Mouse (Mus musculus) limb, embryonic 13.5 days (tissue): Measurements from ENCODE around the gene Otol1. TPM values are rescaled to one million over a fixed set of nuclear protein-coding genes. Genes with fewer than 3 reads are reported as not detected.

Experiments
- ATAC-seq: fragments of 200-750 bp; cut with Nextera tagmentation; 2 replicates; pipeline ENCODE4 v1.8.0; 2017; ENCODE audit warnings: low read depth, moderate number of reproducible peaks, moderate TSS enrichment; ENCODE audit not compliant: low FRiP score
- H3K27ac ChIP-seq: fragments of 300-500 bp; sonication (generic); 2 replicates; pipeline ENCODE4 v1.5.1; 2015; ENCODE audit warnings: inconsistent platforms, mild to moderate bottlenecking, moderate library complexity
- H3K27me3 ChIP-seq: fragments of 300-500 bp; sonication (generic); 2 replicates; pipeline ENCODE4 v1.6.1; 2015; ENCODE audit warnings: mild to moderate bottlenecking, inconsistent platforms
- H3K36me3 ChIP-seq: fragments of 300-500 bp; sonication (generic); 2 replicates; pipeline ENCODE4 v1.6.1; 2015; ENCODE audit warnings: inconsistent platforms, mild to moderate bottlenecking, moderate library complexity
- H3K4me1 ChIP-seq: fragments of 300-500 bp; sonication (generic); 2 replicates; pipeline ENCODE4 v1.6.1; 2015; ENCODE audit warnings: inconsistent platforms
- H3K4me2 ChIP-seq: fragments of 300-500 bp; sonication (generic); replicated peaks from 2 replicates; pipeline ENCODE4 v1.6.1; 2015; ENCODE audit warnings: inconsistent platforms, mild to moderate bottlenecking, moderate library complexity
- H3K4me3 ChIP-seq: fragments of 300-500 bp; sonication (generic); 2 replicates; pipeline ENCODE4 v1.5.1; 2015; ENCODE audit warnings: moderate library complexity, mild to moderate bottlenecking, inconsistent platforms
- H3K9ac ChIP-seq: fragments of 300-500 bp; sonication (generic); 2 replicates; pipeline ENCODE4 v1.6.1; 2015; ENCODE audit warnings: mild to moderate bottlenecking, inconsistent platforms
- H3K9me3 ChIP-seq: fragments of 300-500 bp; sonication (generic); 2 replicates; pipeline ENCODE4 v1.6.1; 2016; ENCODE audit warnings: inconsistent platforms
- WGBS: fragments of 180-500 bp; shearing (Covaris S2); methylation state at CpG from one replicate; pipeline ENCODE4 v1.1.7; 2015; 5-methylcytosine and 5-hydroxymethylcytosine counted together
- polyA plus RNA-seq: library from polyadenylated mRNA; unstranded; fragments of >200 nt; fragmentation: Nextera tagmentation; extraction: Ambion mirVana; gene quantifications from 2 replicates; pipeline ENCODE4 v1.2.1, GENCODE M21; 2015

Gene Otol1
- polyA plus RNA-seq, 1 experiment from 2014 or later, result not detected

DNA sequence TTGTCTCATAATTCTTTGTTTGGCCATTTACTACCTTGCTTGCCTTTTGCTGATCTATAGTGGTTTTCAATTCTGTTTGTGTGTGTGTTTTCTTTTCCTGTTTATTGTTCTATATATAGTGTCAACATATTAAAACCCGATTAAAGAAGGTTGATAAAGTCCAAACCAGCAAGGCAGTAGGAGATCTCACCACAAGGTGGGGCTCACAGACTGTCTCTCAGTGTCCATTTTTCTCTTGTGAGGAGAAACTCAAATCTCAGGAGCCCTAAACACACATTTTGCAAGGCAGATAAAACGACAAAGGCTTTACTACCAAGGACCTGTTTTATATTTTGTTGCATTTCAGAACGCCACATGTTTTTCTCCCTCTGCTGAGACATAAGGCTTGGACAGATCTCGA lies 28.2 kb downstream of the Otol1 start:
- H3K4me2 ChIP-seq, result no peak overlapping the region
- H3K4me1 ChIP-seq, result no peaks in the 10 kb centered on the region
- no peaks in the 10 kb centered on the region for H3K9me3 ChIP-seq
- H3K36me3 ChIP-seq, result no peaks in the 10 kb centered on the region
- H3K9ac ChIP-seq, result no peak overlapping the region
- no peak overlapping the region for H3K4me3 ChIP-seq
- WGBS, result 34% methylated on average over 4 of the region's 4 CpGs
- ATAC-seq, result no peak
- no peak overlapping the region for H3K27ac ChIP-seq
- no peaks in the 10 kb centered on the region for H3K27me3 ChIP-seq

Other genes with a start within 250 kb of the Otol1 start
- gene Sptssb, start 147.7 kb upstream of the Otol1 start, polyA plus RNA-seq, result 0.31 and 0.47 TPM in 2 replicates